Mouse (Mus musculus) ES-CJ7 (cell line): ENCODE results near the gene Mov10.
"Not testable (repeated sequence)": the region's sequence is repeated elsewhere in the genome, so short reads cannot be mapped to it uniquely, and the experiment has no call there.

ENCODE experiments used
- DNase-seq: peaks from one replicate; pipeline ENCODE4 v3.0.0; 2011; ENCODE audit warnings: low read depth, low spot score

The Mov10 gene

DNA sequence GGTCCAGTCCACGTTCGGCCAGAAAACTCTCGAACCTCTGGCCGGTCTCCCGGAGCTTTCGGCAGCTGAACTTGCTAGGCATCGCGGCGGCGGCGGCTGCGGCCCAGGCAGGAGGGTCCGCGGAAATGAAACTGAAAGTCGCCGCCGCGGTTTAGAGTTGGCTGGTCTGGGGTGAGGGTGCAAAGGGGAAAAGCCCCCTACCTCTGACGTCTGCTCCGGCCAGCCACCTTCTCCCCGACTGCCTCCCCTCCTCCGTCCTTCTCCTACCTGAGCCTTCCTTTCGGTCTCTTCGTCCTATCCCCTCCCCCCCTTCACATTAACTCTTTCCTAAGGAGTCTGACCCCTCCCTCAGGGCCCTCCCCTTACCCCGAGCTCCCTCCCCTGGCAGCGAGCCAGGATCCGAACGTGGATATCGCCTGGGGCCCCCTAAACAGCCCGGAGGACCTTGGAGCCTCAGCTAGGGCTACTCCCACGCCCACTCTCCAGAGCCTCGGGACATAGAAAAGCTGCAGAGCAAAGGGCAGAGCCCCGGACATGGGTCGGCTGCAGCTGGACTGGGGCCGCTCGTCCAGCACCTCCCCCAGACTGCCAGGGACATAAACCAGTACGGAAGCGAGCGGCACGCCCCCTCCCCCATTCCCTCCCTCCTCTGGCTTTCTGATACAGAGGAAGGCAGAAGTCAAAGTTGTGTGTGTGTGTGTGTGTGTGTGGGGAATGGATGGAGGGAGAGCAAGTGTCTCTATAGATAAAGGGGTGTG, at the start of gene Mov10:
Gene Mov10, minus strand, starts transcription at position 573 of the 758 bp plus-strand sequence.
- peak; percentile 93 for DNase-seq

DNA sequence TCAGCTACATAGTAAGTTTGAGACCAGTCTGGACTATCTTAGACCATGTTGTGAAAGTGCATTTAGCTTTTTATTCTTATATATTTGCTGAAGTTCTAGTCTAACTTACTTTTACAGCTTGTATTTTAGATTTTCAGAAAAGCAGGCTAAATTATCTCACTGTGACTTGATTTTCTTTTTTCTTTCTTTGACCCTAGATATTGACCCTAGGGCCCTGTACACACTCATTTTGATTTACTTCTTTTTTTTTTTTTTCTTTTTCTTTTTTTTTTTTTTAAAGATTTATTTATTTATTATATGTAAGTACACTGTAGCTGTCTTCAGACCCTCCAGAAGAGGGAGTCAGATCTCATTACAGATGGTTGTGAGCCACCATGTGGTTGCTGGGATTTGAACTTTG, 48.3 kb upstream of the Mov10 start:
- not testable (repeated sequence) for DNase-seq

DNA sequence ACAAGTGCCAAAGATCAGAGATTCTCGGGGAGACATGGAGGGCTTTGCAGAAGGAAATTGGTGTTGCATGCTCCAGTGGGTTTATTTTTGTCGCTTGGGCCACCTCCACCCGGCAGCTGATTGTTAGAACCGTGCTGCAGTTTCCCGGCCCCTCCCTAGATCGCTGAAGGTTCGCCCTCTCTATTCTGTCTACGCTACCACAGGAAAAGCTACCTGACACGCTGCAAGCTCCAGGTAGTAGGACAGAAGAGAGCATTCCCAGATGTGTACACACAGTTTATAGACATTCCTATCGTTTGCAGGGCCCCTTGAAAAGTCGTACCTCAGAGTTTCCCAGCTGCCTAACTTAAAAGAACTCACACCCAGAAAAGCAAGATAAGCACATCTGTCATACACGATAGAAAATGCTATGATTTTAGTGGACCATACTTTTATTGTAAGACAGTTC, 47.0 kb upstream of the Mov10 start:
- peak; percentile 28 for DNase-seq

DNA sequence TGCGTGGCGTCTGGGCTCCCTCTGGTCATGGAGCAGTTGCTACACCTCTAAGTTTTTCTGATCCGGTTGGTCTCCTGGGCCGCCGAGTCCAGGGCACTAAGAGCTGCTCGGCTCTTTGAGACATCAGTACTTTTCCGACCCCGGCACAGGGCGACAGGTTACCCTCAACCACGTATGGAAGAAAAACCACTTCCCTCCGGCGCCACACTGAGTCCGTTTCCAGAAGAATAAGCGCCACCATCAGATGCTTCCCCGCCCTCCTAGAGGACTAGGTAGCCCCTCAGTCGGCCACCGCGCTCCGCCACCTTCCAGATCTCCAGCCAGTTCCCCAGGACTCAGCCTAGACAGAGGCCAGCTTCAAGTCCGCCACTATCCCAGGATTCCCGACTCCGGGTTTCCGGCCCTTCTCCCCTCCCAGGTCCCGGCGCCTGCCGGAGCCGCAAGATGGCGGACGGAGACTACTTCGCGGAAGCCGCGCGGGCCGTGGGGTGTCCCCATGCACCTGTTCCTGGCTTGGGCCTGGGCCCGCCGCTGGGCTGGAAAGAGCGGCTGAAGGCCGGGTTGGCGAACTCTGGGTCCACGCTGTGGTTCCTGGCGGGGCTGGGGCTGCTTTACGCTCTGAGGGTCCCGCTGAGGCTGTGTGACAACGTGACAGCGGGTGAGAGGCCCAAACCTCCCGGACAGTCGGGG, 46.4 kb upstream of the Mov10 start:
- DNase-seq, result peak; percentile 72

DNA sequence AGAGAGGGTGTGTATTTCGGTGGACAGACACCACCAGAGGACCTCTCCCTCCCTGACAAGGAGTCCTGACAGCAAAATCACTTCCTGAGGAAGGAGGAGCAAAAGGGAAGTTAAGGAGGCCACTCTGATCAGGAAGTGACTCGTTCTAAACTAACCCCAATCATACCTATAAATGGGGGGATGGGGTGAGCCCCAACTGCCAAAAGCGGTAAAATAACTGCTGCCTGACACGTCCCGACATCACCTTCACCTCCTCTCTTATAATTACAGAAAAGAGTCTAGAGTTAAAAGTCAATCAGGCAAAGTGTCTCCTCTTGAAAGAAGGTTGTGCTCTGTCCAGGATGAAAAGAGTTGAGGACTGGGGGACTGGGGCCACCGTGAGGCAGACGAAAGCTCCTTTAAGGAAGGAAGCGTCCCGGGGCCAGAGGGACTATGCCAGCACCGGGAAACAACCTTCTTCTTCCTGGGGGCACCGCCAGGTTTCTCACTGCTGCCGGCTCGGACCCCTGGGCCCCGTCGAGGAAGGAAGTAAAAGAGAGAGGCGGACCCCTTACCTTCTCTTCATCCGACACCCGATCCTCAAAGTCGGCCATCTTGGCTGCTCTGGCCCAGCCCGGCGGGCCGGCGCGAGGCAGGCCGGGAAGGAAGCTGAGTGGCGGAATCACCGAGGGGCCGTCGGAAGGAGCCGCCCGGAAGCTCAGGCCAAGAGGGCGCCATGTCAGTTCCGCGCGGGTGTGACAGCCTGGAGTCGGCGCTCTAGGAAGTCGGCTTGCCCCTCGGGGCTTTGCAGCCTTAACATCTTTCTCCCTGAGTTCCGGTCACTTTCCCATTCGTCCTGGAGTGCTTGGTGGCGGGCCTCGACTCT, 45.7 kb upstream of the Mov10 start, which contains the start of the genes St7l and Capza1:
Gene St7l, plus strand, starts transcription at position 220 of the 865 bp plus-strand sequence.
Gene Capza1, minus strand, starts transcription at position 720 of the 865 bp plus-strand sequence.
- DNase-seq, result peak; percentile 75

DNA sequence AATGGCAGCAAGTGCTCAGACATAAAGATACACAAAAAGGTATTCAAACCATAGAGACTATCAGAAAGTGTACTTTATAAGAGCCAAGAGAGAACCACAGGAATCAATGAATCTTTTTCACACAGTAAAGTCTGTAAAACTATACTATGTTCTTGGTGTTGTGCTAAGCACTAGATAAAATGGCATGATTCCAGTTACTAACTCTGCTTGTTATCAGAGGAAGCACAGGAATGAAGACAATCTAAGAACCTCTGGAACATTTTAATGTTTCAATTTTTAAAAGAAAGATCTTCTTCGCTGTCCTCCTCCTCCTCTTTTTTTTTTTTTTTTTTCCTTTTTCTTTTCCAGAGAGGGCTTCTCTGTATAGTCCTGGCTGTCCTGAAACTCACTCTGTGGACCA, 40.2 kb upstream of the Mov10 start:
- no peak for DNase-seq

DNA sequence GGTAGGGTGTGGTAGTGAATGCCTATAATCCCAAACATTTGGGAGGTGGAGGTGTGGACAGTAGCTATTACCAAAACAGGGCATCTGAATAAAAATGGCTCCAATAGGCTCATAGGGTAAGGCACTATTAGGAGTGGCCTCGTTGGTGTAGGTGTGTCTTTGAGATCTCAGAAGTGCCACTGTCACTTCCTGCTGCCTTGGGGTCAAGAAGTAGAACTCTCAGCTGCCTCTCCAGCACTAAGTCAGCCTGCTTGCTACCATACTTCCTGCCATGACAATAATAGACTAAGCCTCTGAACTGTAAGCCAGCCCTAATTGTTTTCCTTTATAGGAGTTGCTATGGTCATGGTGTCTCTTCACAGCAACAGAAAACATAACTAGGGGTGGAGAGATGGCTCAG, 37.7 kb upstream of the Mov10 start:
- no peak for DNase-seq

DNA sequence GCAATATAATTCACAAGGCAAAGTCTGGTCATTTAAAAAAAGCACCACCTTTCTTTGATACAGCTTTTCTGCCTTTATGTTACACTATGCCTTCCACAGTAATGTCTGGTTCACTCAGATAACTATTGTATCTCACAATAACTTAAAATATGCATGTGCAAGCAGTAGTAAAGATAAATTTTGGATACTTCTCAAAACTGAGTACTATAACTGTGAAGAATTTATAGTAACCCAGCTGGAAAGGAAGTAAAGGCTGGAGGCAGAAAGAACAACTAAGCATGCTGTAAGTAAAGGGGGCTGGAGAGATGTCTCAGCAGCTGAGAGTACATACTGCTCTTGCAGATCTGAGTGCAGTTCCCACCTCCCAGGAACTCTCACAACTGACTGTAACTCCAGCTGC, 36.5 kb upstream of the Mov10 start:
- no peak for DNase-seq

DNA sequence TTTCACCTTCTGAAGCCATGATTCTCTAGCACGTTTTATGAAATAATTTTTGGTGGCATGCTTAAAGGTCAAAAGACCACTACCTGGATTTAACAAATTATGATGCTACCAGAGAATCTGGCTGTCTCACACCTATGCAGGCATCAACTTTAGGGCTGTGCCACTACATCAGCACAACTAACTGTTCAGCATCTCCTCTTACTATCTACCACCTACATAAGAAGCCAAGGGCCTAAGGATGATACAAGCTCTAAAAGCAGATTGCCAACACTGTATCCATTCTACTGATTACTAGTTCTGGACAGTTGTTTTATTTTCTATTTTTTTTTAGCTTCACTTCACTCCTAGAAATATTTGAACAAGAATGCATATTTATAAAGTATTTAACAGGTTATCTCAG, 36.1 kb upstream of the Mov10 start:
- no peak for DNase-seq

DNA sequence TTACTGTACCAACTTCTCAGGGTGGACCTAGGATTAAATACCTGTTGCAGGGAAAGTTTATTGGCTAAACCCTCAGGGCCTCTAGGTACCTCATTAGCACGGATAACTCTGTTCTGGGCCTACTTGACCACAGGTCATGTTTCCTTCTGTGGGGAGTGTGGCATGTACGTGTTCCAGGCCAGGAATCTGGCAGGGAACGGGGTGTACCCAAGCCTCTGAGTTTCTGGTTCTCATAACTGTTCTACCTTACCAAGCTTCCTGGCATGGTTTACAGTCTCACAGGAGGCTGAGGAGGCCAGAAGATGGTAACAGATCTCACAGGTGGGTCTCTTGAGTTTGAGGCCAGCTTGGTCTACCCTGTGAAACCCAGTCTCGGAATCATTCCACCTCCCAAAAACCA, 28.2 kb upstream of the Mov10 start:
- DNase-seq, result no peak

DNA sequence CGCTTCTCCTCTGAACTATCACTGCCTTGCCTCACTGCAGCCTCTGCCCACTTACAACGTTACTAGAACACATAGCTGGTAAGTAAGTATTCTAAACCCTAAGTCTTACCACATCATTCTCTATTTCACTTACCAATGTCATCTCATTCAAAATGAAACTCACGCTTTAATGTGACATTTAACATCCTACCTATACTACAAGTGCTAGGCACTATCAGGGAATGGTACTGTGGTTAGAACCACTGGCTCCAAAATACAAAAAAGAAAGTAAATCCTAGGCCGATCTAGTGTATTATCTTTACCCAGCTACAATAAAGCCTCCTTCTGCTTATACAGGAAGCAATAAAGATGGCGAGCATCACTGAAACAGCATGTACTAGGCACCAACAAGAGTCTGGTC, 22.7 kb upstream of the Mov10 start:
- no peak for DNase-seq

DNA sequence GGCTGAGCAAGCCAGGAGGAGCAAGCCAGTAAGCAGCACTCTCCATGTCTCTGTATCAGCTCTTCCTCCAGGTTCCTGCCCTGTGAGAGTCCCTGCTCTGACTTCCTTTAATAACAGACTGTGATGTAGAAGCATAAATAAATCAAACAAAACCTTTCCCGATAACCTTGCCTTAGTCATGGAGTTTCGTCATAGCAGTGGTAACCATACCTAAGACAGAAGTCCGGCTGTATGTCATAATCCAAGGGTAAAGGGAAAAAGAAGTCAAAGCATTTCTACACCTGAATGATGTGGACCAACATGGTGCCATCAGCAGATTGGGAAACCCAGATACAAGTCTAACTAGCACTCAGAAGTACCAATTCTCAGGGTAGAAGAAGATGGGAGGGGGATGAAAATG, 17.4 kb upstream of the Mov10 start:
- no peak for DNase-seq

DNA sequence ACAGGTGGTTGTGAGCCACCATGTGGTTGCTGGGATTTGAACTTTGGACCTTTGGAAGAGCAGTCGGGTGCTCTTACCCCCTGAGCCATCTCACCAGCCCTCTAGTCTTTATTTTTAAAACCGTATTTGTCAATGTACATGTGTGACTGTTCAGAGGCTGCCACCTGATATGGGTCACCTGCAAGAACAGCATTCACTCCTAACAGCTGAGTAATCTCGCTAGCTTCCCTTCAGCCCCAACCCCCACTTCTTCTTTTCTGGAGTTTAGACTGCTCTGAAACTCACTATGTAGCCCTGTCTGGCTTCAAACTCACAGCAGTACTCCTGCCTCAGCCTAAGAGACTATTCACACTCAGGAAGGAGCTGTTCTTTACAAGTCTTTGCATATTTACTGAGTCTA, 4.0 kb upstream of the Mov10 start:
- no peak for DNase-seq

DNA sequence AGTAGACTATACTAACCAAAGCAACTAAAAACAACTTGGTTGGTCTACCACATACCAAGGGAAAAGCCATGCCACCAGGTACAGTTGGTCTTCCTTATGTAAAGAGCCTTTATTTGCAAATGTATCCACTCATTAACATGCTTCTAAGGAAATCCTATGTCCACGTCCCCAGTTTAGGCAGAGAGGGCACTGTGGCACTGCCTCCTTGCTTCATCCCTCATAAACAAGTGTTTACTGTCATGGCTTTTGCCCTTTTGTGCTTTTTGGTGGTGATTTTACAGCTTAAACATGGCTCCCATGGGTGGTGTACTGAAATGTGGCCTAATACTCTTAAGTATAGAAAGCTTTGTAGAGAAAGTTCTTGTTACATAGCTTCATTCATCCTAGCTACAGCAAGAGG, 2.1 kb upstream of the Mov10 start:
- DNase-seq, result no peak

DNA sequence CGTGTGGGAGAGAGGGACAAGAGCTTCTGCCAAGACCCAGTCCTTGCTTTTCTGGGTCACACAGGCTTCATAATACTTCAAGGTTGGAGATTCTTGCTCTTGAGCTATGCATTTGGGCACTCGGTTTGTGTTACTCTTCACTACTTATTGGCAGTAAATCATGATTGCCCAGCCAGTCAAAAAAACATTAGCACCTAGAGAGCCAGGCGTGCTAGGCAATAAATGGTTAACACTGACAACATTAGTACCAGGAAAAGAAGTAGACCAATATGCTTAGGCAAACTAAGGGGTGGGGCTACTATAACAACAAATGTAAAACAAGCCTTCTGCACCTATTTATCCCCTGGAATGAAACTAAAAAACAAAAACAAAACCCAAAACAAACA, 379 bp upstream of the Mov10 start:
- DNase-seq, result no peak

DNA sequence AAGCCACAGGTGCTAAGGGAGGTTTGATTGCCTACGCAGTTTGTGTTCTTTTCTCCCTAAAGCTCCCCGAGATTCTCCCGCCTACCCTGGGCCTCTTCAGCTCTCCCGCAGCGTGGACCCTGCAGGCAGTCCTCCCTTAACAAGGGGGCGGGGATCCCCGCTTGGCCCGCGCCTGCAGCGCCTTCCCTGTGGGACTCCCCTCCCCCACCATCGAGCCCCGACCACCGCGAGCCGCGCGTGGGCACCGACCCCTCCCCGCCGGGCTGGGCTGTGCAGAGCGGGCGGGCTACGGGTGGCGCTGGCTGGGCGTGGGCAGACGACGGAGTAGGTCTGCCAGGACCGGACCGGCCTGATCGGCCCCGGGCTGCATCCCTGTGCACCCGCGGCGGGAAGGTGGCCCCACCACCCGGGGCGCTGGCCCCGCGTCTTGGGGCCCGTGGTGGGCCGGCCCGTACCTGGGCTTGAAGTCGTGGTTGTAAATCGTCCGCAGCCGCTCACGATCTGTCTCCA, 827 bp downstream of the Mov10 start:
- DNase-seq, result no peak

DNA sequence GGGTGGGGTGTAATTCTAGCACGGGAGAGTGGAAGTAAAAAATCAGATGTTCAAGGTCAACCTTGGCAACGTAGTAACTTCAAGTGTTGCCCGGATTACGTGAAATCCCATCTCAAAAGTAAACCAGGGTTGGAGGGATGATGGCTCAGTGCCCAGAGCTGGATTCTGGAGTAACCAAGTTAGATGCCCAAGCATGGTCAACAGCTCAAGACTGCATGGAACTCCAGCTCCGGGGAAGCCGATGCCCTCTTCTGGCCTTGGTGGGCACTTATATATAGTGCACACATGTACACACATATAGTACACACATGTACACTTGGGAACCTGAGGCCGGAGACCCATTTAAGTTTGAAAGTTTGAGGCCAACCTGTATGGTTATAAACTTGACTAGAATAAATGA, 2.2 kb downstream of the Mov10 start:
- DNase-seq, result no peak

DNA sequence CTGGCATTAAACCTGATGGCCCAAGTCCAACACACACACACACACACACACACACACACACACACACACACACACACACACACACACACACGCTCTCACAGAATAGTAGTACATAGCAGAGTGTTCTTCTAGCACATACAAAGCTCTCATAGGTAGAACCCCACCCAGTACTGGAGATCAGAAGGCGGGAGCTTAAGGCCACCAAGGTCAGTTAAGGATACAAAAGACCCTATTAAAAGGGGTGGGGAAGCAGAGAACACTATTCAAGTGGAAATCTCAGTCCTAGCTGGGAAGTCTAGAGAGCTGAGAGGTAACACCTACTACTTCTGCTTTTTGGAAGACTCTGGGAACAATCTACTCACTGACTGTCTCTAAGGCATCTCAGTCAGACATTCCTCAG, 3.0 kb downstream of the Mov10 start:
- peak; percentile 97 for DNase-seq

DNA sequence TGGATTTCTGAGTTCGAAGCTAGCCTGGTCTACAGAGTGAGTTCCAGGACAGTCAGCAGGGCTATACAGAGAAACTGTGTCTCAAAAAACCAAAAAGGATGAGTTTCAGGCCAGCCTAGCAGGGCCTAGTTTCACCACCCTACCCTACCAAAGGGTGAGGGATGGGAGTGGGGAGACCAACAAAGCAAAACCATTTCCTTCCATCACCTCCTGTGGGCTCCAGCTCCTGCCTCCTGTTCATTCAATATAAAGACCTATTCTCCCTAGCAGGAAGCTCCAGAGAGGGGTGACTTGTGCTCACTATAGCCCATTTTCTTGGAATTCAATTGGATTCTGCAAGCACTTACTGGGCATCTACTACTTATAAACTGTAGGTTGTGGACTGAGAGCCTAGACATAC, 3.6 kb downstream of the Mov10 start:
- DNase-seq, result peak; percentile 62

DNA sequence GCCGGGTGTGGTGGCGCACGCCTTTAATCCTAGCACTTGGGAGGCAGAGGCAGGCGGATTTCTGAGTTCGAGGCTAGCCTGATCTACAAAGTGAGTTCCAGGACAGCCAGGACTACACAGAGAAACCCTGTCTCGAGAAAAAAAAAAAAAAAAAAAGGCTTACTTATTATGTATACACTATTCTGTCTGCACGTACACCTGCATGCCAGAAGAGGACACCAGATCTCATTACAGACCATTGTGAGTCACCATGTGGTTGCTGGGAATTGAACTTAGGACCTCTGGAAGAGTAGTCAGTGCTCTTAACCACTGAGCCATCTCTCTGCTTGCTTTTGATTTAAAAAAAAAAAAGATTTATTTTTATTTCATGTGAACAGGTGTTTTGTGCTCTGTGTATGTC, 5.1 kb downstream of the Mov10 start:
- peak; percentile 52 for DNase-seq

DNA sequence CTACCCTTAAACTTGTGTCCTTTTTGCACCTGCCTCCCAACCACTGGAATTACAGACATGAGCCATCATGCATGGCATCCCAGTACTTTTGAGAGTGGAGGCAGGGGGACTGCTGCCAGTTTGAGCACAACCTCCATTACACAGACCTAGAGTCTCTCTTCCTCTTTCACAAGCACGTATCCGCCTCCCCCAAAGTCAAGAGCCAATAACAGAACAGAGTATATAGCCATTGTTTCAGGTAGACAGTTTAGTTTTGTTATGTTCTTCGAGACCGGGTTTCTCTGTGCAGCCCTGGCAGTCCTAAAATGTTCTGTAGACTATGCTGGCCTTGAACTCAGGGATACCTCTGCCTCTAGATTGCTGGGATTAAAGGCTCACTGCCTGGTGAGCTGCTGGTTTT, 6.1 kb downstream of the Mov10 start:
- peak; percentile 46 for DNase-seq

DNA sequence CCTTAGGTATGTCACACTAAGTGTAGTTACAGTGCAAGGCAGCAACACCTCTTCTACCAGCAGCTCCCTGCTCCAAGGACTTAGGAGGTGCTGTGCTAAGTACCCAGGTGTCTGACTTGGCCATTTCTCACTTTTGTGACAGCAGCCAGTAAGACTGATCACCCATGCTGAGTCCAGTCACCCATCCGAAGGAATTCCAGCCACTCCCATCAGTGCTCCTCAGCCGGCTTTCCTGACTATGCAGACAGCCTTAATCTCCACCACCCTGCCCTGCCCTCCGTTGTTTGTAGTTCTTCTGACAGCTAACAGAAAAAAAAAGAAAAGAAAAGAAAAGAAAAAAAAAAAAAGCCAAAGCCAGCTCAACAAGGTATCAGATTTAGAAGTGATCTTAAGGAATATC, 6.6 kb downstream of the Mov10 start:
- DNase-seq, result peak; percentile 84
